Mouse (Mus musculus) urinary bladder, adult 18-20 months (tissue): ENCODE data around the gene Rnf151.
A peak's percentile ranks its signal among the peaks of the same experiment; 100 is the strongest.
"Not testable (repeated sequence)": the region's sequence is repeated elsewhere in the genome, so short reads cannot be mapped to it uniquely, and the experiment has no call there.

Source experiments
- DNase-seq, 2 experiments: peaks; one replicate each; pipeline ENCODE4 v3.0.0; 2022; ENCODE audit warnings: low spot score in 2 of 2, mixed read lengths in 2 of 2

Gene Rnf151

DNA sequence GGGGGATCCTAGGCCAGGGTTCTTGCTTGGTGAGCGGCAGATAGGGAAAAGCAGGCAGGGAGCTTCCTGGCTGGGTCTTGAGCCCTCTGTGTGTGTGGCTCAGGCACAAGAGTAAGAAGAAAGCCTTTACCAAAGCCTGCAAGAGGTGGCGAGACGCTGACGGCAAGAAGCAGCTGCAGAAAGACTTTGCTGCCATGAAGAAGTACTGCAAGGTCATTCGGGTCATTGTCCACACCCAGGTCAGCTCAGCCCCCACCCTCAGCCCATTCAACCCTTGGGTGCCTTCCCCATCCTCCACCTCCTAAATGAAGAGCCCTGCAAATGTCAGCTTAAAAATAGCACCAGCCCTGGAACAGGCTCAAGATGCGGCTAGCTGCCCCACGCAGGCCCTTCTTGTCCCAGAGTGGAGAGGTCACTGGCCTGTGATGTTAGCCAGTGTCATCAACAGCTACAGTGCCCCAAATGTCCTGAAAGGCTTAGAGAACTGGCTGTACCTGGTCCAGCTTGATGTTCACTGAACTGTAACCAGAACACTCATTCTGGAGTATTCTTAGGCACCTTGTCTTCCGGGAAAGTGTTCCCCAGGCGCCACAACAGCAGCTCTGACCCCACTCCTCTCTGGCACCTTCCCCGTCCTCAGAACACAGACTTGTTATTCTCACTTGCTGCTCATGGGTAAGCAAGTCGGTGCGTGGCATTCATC is 14.5 kb upstream of the Rnf151 start:
- DNase-seq, result no peak

- no peak for DNase-seq
Observed at GRCm38 (mm10) chr17:24730787-24731186, 12.9 kb upstream of the Rnf151 start.

GRCm38 (mm10) chr17:24729067-24729466 is 11.2 kb upstream of the Rnf151 start:
- DNase-seq, result no peak

DNA sequence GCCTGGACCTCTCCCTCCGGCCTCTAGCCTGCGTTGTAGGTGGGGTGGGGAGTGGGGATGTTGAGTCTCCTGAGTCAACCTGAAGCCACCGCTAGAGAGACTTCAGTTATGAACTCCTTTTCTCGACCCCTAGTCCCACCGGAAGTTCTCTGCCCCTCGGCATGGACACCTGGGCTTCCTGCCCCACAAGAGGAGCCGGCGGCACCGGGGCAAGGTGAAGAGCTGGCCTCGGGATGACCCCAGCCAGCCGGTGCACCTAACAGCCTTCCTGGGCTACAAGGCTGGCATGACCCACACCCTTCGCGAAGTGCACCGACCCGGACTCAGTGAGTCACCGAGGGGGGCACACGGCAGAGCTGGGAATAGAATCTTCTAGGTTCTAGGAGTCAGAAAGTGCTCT is 10.3 kb upstream of the Rnf151 start:
- DNase-seq, result no peak

- DNase-seq, result no peak
Observed at GRCm38 (mm10) chr17:24727618-24728017, 9.8 kb upstream of the Rnf151 start, which contains the start of gene Rpl3l. TSS of gene Rpl3l (plus strand) at chr17:24727820.

DNA sequence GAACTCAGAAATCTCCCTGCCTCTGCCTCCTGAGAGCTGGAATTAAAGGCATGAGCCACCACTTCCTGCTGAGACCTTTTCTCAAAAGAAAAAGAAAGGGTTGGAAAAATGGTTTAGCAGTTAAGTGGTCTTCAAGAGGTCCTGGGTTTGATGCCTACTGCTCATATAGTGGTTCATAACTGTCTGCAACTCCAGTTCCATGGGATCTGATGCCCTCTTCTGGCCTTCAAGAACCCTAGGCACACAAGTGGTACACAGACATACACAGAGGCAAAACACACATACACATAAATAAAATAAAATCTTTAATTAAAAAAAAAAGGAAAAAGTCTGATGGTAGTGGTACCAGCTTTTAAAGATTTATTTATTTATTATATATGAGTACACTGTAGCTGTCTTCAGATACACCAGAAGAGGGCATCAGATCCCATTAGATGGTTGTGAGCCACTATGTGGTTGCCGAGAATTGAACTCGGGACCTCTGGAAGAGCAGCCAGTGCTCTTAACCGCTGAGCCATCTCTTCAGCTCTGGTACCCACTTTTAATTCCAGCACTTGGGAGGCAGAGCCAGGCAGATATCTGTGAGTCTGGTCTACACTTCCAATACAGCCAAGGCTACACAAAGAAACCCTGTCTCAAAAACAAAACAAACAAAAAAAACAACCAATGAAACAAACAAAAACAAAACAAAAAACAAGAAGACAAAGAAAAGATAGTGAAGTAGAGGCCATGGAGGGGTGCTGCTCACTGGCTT is 8.0 kb upstream of the Rnf151 start:
- no peak for DNase-seq

DNA sequence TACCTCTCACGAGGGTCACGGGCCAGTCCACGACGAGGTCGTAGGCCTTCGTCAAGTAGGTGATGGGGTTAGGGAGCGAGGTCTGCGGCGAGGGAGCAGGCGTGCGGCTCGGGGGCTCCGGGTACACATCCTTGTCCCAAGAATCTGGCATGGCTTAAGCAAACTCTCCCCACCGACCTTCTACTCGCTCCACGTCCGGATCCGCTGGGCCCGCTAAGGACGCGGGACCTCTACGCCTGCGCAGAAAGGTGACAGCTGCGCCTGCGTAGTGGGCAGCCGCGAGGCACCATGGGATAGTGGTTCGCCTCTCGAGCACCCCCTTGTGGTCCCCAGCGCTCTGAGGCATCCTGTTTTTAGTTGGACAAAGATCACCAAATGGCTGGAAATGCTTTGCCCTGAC is 6.3 kb upstream of the Rnf151 start, which contains the start of gene Ndufb10:
Gene Ndufb10 (minus strand): TSS at position 295 of the 400 bp plus-strand sequence.
- DNase-seq, result peak; percentile 90 to 94

DNA sequence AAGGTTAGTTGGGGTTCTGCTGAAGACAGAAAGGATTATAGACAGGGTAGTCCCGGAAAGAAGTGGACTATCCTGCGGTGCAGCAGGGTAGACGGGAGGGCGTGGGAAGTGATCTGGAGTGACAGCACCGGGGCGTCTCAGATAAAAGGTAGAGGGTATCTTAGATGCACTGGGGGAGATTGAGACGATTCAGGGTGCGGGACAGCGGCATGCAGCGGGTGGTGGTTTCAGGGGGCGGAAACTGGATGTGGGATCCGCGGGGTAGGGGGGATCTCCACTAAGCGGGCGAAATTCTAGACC is 6.0 kb upstream of the Rnf151 start:
- DNase-seq, result peak in 1 of 2 experiments; percentile 28

GRCm38 (mm10) chr17:24723122-24723880 is 5.4 kb upstream of the Rnf151 start:
- no peak for DNase-seq

DNA sequence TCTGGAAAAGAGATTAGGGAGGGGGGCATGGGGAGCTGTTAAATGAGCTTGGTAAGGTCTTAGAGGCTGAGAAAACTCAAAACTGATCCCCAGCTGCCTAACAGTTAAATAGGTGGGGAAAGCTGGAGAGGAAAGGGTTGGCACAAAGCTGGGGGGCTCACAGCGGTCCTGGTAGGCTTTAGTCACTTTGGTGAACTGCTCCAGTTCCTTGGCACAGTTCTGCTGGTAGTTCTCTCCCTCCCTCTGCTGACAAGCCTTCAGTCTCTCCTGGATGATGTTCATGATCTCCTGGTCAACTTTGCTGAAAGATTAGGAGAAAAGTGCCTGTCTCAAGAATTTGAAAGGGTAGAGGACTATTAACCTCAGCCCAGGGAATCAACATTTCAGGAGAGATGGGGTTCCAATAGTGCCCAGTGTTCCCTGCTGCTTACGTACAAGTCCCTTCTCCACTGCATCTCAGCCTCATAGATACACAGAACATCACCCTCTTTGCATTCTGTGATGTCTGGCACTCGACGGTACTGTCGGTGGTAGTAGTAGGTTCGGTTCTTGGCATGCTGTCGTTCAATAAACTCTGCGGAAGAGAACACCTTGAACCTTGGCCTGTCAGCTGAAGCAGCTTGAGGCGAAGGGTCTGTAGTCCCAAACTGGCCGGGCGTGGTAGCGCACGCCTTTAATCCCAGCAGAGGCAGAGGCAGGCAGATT is 4.5 kb upstream of the Rnf151 start:
- DNase-seq, result no peak

DNA sequence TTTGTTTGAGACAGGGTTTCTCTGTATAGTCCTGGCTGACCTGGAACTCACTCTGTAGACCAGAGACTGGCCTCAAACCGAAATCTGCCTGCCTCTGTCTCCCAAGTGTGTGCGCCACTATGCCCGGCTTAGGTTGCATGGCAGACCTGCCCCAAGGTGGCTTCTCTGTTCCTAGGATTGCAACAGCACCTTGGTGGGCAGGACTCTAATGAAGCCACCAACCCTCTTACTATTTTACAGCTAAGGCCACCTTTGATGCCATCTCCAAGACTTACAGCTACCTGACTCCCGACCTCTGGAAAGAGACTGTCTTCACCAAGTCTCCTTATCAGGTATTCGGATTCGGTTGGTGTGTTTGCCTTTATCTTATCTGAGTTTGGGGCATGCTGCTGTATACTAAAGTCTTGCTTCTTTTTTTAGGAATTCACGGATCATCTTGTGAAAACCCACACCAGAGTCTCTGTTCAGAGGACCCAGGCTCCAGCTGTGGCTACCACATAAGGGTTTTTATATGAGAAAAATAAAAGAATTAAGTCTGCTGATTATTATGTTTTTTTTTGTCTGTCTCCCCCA is 3.6 kb upstream of the Rnf151 start:
- DNase-seq, result not testable (repeated sequence)

- DNase-seq, result not testable (repeated sequence)
Observed at GRCm38 (mm10) chr17:24720616-24721015, 2.8 kb upstream of the Rnf151 start.

- peak; percentile 89 to 97 for DNase-seq
Observed at GRCm38 (mm10) chr17:24719494-24720222, 1.8 kb upstream of the Rnf151 start.

DNA sequence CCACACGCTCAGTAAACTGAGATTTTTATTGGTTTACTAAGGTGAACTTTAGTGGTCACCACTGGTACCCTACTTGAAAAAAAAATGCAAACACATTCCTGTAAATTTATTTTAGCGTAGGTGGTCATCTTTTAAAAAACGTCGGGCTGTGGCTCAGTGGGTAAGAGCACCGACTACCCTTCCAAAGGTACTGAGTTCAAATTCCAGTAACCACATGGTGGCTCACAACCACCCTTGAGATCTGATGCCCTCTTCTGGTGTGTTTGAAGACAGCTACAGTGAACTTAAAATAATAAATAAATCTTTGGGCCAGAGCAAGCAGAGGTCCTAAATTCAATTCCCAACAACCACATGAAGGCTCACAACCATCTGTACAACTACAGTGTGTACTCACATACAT is 1.1 kb upstream of the Rnf151 start:
- not testable (repeated sequence) for DNase-seq

- DNase-seq, result no peak
Observed at GRCm38 (mm10) chr17:24716166-24716682, 1.6 kb downstream of the Rnf151 start.

- no peak for DNase-seq
Observed at GRCm38 (mm10) chr17:24715556-24715955, 2.3 kb downstream of the Rnf151 start.

DNA sequence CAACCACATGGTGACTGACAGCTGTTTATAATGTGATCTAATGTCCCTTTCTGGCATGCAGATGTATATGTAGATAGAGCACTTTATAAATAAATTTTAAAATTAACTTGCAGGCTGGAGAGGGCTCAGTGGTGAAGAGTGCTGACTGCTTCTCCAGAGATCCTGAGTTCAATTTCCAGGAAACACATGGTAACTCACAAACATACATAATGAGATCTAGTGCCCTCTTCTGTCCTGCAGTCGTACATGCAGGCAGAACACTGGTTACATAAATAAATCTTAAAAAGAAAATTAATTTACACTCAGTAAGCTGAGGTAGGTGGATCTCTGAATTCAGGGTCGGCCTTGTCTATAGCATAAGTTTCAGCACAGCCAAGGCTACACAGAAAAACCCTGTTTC is 9.2 kb downstream of the Rnf151 start:
- no peak for DNase-seq

DNA sequence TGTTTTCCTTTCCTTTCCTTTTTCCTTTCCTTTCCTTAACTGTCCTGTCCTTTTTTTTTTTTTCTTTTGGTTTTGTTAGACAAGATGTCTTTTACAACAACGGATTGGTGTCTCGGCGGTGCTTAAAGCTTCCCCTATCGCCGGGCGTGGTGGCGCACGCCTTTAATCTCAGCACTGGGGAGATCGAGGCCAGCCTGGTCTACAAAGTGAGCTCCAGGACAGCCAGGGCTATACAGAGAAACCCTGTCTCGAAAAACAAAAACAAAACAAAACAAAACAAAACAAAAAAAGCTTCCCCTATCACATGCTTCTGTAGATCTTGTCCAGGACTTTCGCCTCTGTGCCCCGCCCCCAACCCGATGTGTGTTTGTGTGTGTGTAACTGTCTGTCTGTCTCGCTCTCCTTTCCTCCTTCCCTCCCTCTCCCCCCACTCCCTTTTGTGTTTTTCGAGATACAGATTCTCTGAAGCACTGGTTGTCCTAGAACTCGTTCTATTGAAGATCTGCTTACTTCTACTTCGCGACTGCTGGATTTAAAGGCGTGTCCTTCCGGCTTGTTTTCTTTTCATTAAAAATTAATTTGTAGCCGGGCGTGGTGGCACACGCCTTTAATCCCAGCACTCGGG is 9.9 kb downstream of the Rnf151 start:
- no peak for DNase-seq

GRCm38 (mm10) chr17:24706982-24707800 is 10.7 kb downstream of the Rnf151 start, which contains the start of gene Tbl3:
TSS of gene Tbl3 (minus strand) at chr17:24707660.
- DNase-seq, result peak; percentile 84 to 89
